Mouse (Mus musculus): ENCODE measurements at regions not wholly inside any gene's neighbourhood (a gene's known extent, or its start where the extent isn't known, plus 50 kb on each side); places are given as distances from the start of the nearest gene placed in this dataset.

- ATAC-seq (ENCODE audit: poor library complexity, severe bottlenecking) = no peak
Observed at GRCm38 (mm10) chr15:24992665-24993324, 420.8 kb downstream of the Basp1 start.

- no peak for ATAC-seq (ENCODE audit: poor library complexity, severe bottlenecking)
Observed at GRCm38 (mm10) chr15:24990082-24990786, 423.3 kb downstream of the Basp1 start.

- no peak for ATAC-seq (ENCODE audit: poor library complexity, severe bottlenecking)
Observed at GRCm38 (mm10) chr15:24980841-24981240, 432.7 kb downstream of the Basp1 start.

- no peak for ATAC-seq (ENCODE audit: poor library complexity, severe bottlenecking)
Observed at GRCm38 (mm10) chr15:24972020-24972419, 441.5 kb downstream of the Basp1 start.

GRCm38 (mm10) chr15:24969391-24969812, 444.2 kb downstream of the Basp1 start:
- ATAC-seq (ENCODE audit: poor library complexity, severe bottlenecking) = no peak

- ATAC-seq (ENCODE audit: poor library complexity, severe bottlenecking) = no peak
Observed at GRCm38 (mm10) chr15:24968636-24969317, 444.8 kb downstream of the Basp1 start.

GRCm38 (mm10) chr15:24929742-24930141, 483.8 kb downstream of the Basp1 start:
- ATAC-seq (ENCODE audit: poor library complexity, severe bottlenecking) = no peak

- no peak for ATAC-seq (ENCODE audit: poor library complexity, severe bottlenecking)
Observed at GRCm38 (mm10) chr15:24911866-24912265, 501.7 kb downstream of the Basp1 start.

- ATAC-seq (ENCODE audit: poor library complexity, severe bottlenecking) = no peak
Observed at GRCm38 (mm10) chr15:24911466-24911865, 502.1 kb downstream of the Basp1 start.

- no peak for ATAC-seq (ENCODE audit: poor library complexity, severe bottlenecking)
Observed at GRCm38 (mm10) chr15:24906957-24907356, 506.6 kb downstream of the Basp1 start.

GRCm38 (mm10) chr15:24878846-24879245, 534.7 kb downstream of the Basp1 start:
- no peak for ATAC-seq (ENCODE audit: poor library complexity, severe bottlenecking)

GRCm38 (mm10) chr15:24877711-24878598, 535.6 kb downstream of the Basp1 start:
- ATAC-seq (ENCODE audit: poor library complexity, severe bottlenecking) = no peak

- ATAC-seq (ENCODE audit: poor library complexity, severe bottlenecking) = no peak
Observed at GRCm38 (mm10) chr15:24876157-24876731, 537.3 kb downstream of the Basp1 start.

GRCm38 (mm10) chr15:24840271-24840670, 573.3 kb downstream of the Basp1 start:
- ATAC-seq (ENCODE audit: poor library complexity, severe bottlenecking) = no peak

GRCm38 (mm10) chr15:24838390-24838789, 575.2 kb downstream of the Basp1 start:
- ATAC-seq (ENCODE audit: poor library complexity, severe bottlenecking) = no peak

- no peak for ATAC-seq (ENCODE audit: poor library complexity, severe bottlenecking)
Observed at GRCm38 (mm10) chr15:24827881-24828280, 585.7 kb downstream of the Basp1 start.

- ATAC-seq (ENCODE audit: poor library complexity, severe bottlenecking) = no peak
Observed at GRCm38 (mm10) chr15:24827259-24827658, 586.3 kb downstream of the Basp1 start.

- no peak for ATAC-seq (ENCODE audit: poor library complexity, severe bottlenecking)
Observed at GRCm38 (mm10) chr15:24796836-24797235, 616.7 kb downstream of the Basp1 start.

GRCm38 (mm10) chr15:24793381-24793780, 620.2 kb downstream of the Basp1 start:
- no peak for ATAC-seq (ENCODE audit: poor library complexity, severe bottlenecking)

GRCm38 (mm10) chr15:24786336-24786735, 627.2 kb downstream of the Basp1 start:
- ATAC-seq (ENCODE audit: poor library complexity, severe bottlenecking) = no peak

- no peak for ATAC-seq (ENCODE audit: poor library complexity, severe bottlenecking)
Observed at GRCm38 (mm10) chr15:24778234-24778633, 635.3 kb downstream of the Basp1 start.
